Mouse (Mus musculus): ENCODE measurements at regions not wholly inside any gene's neighbourhood (a gene's known extent, or its start where the extent isn't known, plus 50 kb on each side); places are given as distances from the start of the nearest gene placed in this dataset.

DNA sequence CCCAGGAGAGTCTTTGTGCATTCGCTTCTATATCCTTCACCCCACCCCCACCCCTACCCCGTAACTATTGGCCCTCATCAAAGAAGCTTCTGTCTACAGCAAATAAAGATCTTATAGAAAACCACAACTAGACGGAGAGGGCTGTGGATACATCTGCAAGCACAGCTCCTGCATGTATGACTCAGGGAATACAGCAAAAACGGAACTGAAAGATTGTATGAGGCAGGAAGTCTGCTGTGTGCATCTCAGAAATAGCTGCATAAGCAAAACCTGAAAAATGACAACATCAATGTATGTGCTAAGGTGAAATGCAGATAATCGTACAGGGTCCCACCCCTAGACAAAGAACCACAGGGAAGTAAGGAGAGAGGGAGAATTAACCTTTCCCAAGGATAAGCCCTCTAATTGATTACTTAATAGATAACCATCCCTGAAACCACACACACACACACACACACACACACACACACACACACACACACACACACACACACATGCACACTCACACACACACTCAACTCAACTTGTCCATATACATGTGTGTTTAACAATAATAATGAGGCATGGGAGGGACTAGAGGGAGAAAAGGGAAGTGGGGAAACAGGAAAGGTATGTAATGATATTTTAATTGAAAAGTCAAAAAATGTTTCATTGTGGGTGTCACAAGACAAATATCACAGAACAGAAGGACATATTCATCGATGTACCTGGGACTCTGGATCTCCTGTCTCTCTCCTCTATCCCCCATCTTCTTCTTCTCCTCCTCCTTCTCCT lies 416.6 kb downstream of the Rprm start:
- Histone ChIP-seq H3K4me1 (no peaks in the 10 kb centered on the region), H3K27ac (replicated peaks) (no peak overlapping the region), H3K9ac (replicated peaks) (no peak overlapping the region), H3K27me3 (replicated peaks) (no peaks in the 10 kb centered on the region), H3K9me3 (replicated peaks) (no peaks in the 10 kb centered on the region), H3K4me3 (replicated peaks) (no peak overlapping the region), H3K4me2 (no peak overlapping the region), H3K36me3 (no peaks in the 10 kb centered on the region)
- WGBS: 78% methylated on average over 6 of the region's 6 CpGs
- ATAC-seq (ENCODE audit: low FRiP score): no peak

DNA sequence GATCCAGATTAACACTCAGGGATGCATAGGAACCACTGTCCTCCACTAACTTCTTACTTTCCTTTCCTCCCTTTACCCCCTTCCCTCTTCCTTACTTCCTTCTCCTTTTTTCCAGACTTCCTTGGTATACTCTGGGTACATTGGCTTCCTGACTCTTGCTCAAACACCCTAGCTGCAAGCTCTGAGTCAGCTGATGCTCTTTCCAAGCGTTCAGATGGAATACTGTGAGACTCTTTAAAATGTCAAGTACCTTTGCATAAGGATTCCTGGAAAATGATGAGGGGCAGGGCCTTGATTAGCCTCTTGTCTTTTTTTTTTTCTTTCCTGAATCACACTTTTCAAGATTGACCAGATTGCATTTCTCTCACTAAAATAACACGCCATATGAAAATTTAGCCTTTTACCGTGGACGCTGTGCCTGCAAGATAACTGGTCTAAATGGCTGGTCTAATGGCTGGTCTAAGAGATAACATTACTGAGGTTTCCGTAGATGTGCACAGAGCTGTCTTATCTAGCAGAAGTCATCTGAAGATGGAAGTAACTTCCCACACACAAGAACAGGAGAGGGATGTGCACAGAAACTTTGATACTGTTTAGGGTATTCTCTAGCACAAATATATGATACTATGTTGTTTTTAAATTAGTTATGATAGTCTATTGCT lies 404.9 kb downstream of the Rprm start:
- H3K27me3 ChIP-seq (replicated peaks): no peaks in the 10 kb centered on the region
- H3K4me3 ChIP-seq (replicated peaks): no peak overlapping the region
- H3K4me1 ChIP-seq: no peaks in the 10 kb centered on the region
- H3K27ac ChIP-seq (replicated peaks): no peak overlapping the region
- no peak overlapping the region for H3K9ac ChIP-seq (replicated peaks)
- ATAC-seq (ENCODE audit: low FRiP score): no peak
- no peaks in the 10 kb centered on the region for H3K9me3 ChIP-seq (replicated peaks)
- H3K4me2 ChIP-seq: no peak overlapping the region
- 89% methylated on average over 5 of the region's 5 CpGs for WGBS
- no peaks in the 10 kb centered on the region for H3K36me3 ChIP-seq

DNA sequence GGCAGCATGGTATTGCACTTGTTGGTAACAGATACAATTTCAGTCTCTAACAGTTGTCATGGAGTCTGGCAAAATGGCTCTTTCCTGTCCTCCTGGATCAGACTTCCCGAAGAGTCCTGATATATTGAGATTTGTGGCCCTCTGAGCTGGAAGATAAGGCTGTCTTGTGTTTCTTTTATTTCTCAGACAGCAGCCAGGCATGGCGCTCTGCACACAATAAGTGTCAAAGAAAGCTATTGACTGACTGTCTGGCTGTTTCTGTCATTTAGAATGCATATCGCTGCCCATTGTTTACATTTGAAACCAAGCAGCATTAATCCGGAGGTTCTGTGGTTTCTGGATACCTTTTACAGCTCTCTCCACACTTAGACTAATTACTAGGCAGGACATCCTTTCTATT lies 402.8 kb downstream of the Rprm start:
- no peak overlapping the region for H3K27ac ChIP-seq (replicated peaks)
- no peaks in the 10 kb centered on the region for H3K36me3 ChIP-seq
- no peaks in the 10 kb centered on the region for H3K9me3 ChIP-seq (replicated peaks)
- no peak overlapping the region for H3K9ac ChIP-seq (replicated peaks)
- no peak for ATAC-seq (ENCODE audit: low FRiP score)
- H3K4me2 ChIP-seq: no peak overlapping the region
- H3K4me3 ChIP-seq (replicated peaks): no peak overlapping the region
- no peaks in the 10 kb centered on the region for H3K4me1 ChIP-seq
- 8% methylated on average over 4 of the region's 4 CpGs for WGBS
- no peaks in the 10 kb centered on the region for H3K27me3 ChIP-seq (replicated peaks)

DNA sequence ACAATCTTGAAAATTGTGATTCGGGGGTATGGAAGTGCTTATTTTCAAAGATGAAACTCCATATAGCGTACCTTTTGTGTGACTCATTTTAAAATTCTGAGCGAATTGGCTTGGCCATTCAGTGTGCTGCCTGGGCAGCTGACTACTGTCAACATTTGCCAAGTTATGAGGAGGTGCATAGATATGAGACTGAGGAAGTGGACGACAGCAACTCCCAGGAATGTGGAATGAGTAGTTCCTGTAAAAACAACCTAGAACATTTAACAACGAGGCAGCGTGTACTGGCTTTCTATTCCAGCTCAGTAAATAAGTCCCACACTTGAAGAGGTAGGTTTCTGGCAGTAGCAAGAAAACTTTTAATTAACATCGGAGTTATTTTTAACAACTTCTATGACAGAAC lies 398.1 kb downstream of the Rprm start:
- H3K4me3 ChIP-seq (replicated peaks): no peak overlapping the region
- H3K4me2 ChIP-seq: no peak overlapping the region
- ATAC-seq (ENCODE audit: low FRiP score): no peak
- 88% methylated on average over 7 of the region's 7 CpGs for WGBS
- no peaks in the 10 kb centered on the region for H3K9me3 ChIP-seq (replicated peaks)
- H3K36me3 ChIP-seq: no peaks in the 10 kb centered on the region
- H3K27me3 ChIP-seq (replicated peaks): no peaks in the 10 kb centered on the region
- no peak overlapping the region for H3K27ac ChIP-seq (replicated peaks)
- no peaks in the 10 kb centered on the region for H3K4me1 ChIP-seq
- H3K9ac ChIP-seq (replicated peaks): no peak overlapping the region

DNA sequence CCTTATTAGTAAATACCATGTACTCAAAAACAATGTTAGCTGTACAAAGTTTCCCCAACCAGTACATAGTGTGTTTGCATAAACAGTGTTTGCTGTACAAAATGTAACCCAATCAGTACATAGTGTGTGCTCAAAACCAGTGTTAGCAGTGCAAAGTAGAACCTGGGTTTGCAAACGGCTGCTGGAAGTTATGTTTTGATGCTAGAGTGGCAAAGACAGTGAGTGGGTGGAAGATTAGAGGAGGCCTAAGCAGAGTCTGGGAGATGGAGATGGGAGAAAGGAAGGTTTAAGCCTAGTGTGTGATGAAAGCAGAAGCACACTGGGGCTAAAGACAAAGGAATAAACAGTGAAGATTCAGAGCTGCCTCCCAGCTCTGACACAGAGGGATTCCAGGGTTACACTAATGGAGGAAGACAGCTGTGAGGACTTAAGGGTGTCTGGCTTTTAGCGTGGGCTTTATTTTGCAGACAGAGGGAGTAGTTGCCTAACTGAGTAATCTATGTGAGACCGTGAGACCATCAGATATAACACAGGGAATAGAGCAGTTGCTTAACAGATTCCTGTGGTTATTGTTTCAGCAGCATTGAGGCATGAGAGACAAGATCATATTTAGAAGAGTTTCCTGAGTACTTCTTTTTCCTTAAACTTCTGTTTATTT lies 396.0 kb downstream of the Rprm start:
- Histone ChIP-seq H3K4me3 (replicated peaks) (no peak overlapping the region), H3K27me3 (replicated peaks) (no peaks in the 10 kb centered on the region), H3K9ac (replicated peaks) (no peak overlapping the region), H3K4me2 (no peak overlapping the region), H3K4me1 (no peaks in the 10 kb centered on the region), H3K9me3 (replicated peaks) (no peaks in the 10 kb centered on the region), H3K36me3 (no peaks in the 10 kb centered on the region), H3K27ac (replicated peaks) (no peak overlapping the region)
- no peak for ATAC-seq (ENCODE audit: low FRiP score)
- WGBS: 56% methylated on average over 3 of the region's 3 CpGs

DNA sequence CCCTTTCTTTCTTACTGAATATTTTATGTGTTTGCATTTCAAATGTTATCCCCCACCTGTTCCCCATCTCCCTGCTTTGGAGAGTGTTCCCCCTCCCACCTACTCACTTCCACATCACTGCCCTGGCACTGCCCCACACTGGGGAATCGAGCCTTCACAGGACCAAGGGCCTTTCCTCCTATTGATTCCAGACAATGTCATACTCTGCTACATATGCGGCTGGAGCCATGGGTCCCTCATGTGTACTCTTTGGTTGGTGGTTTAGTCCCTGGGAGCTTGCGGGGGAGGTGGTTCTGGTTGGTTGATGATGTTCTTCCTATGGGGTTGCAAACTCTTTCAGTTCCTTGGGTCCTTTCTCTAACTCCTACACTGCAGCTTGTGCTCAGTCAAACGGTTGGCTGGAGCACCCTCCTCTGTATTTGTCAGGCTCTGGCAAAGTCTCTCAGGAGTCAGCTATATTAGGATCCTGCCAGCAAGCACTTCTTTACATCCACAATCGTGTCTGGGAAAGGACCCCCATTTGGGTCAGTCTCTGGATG lies 393.7 kb downstream of the Rprm start:
- Histone ChIP-seq H3K4me2 (no peak overlapping the region), H3K36me3 (no peaks in the 10 kb centered on the region), H3K9ac (replicated peaks) (no peak overlapping the region), H3K27me3 (replicated peaks) (no peaks in the 10 kb centered on the region), H3K27ac (replicated peaks) (no peak overlapping the region), H3K4me3 (replicated peaks) (no peak overlapping the region), H3K9me3 (replicated peaks) (no peaks in the 10 kb centered on the region), H3K4me1 (no peaks in the 10 kb centered on the region)
- 71% methylated on average over 5 of the region's 5 CpGs for WGBS
- no peak for ATAC-seq (ENCODE audit: low FRiP score)

DNA sequence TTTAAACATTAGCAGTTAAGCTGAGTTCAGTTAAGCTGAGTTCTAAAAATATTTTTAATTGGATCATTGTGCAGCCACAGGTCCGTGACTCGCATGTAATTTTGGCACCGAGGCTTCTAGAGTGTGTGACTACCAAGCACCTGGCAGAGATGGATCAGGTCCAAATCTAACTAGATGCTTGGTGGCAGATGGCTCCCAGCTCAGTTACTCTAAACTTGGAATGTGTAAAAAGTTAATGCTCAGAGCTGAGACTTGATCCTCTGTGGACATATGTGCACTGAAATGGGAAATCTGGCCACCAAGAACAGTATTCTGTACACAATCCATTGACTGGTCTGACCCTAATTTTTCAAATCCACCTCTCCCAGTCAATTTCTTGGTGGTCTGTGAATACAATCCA lies 374.1 kb downstream of the Rprm start:
- H3K36me3 ChIP-seq: no peaks in the 10 kb centered on the region
- WGBS: 64% methylated on average over 3 of the region's 3 CpGs
- H3K27me3 ChIP-seq (replicated peaks): no peaks in the 10 kb centered on the region
- no peak for ATAC-seq (ENCODE audit: low FRiP score)
- H3K9me3 ChIP-seq (replicated peaks): no peaks in the 10 kb centered on the region
- no peaks in the 10 kb centered on the region for H3K4me1 ChIP-seq
- no peak overlapping the region for H3K4me3 ChIP-seq (replicated peaks)
- H3K27ac ChIP-seq (replicated peaks): no peak overlapping the region
- H3K9ac ChIP-seq (replicated peaks): no peak overlapping the region
- H3K4me2 ChIP-seq: no peak overlapping the region

DNA sequence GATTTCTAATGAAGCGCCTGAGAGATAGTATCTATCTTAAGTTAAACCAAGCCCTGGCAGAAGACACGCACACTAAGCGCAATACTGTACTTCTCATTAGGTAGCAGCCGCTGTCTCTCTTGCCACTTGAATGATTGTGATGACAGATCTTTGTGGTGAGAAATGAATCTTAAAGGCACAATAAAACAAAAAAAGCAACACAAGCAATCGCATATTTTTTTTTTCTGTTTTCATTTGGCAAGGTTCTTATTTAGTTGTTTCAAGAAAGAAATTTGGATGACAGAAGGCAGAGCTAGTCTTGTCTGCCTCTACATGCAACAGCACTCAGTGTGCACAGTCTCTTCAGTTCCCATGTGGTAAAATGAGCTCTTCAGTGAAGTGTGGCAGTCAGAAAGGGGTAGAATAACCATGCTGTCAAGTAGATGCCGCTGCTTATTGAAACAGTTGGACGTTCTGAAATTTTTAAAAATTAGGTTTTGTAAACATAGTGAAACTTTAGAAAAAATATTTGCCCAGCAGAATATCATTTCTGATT lies 372.2 kb downstream of the Rprm start:
- H3K4me1 ChIP-seq: no peaks in the 10 kb centered on the region
- no peaks in the 10 kb centered on the region for H3K27me3 ChIP-seq (replicated peaks)
- no peaks in the 10 kb centered on the region for H3K9me3 ChIP-seq (replicated peaks)
- H3K4me3 ChIP-seq (replicated peaks): no peak overlapping the region
- H3K36me3 ChIP-seq: no peaks in the 10 kb centered on the region
- no peak overlapping the region for H3K4me2 ChIP-seq
- H3K27ac ChIP-seq (replicated peaks): no peak overlapping the region
- no peak for ATAC-seq (ENCODE audit: low FRiP score)
- H3K9ac ChIP-seq (replicated peaks): no peak overlapping the region
- 83% methylated on average over 7 of the region's 7 CpGs for WGBS

DNA sequence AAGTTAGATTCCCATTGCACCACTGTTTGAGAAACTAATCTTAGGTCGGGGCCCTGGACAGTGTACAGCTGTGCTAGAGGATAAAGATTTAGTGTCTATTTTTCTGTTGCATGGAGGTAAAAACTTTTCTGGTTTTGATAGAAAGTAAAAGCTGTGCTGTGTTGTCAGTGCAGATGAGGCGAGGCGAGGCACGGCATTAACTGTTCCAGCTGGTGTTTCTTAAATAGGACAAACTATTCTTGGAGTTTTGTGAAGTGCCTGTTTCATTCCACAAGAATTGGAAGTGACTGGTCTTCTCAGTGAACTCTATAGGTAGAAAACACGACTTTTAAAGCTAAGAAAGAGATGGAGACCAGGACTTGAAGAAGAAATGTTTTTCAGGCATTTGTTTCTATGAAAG lies 370.3 kb downstream of the Rprm start:
- no peak for ATAC-seq (ENCODE audit: low FRiP score)
- no peaks in the 10 kb centered on the region for H3K4me1 ChIP-seq
- H3K9ac ChIP-seq (replicated peaks): no peak overlapping the region
- H3K27me3 ChIP-seq (replicated peaks): no peaks in the 10 kb centered on the region
- H3K4me3 ChIP-seq (replicated peaks): no peak overlapping the region
- H3K9me3 ChIP-seq (replicated peaks): no peaks in the 10 kb centered on the region
- no peaks in the 10 kb centered on the region for H3K36me3 ChIP-seq
- no peak overlapping the region for H3K27ac ChIP-seq (replicated peaks)
- 73% methylated on average over 5 of the region's 5 CpGs for WGBS
- H3K4me2 ChIP-seq: no peak overlapping the region

DNA sequence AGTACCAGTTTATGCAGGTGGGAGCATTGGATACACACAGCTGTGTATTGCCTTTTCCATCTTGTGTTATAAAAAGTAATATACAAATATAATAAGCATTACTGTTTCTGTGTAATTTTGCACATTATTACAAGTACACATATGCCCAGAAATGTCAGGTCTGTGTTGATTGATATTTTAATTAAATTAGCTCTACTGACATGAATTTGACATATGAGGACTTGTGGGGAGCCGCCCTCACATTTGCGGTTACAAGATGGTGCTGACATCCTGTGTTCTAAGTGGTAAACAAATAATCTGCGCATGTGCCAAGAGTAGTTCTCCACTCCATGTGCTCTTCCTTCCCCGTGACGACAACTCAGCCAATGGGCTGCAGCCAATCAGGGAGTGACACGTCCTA lies 362.1 kb downstream of the Rprm start:
- WGBS: 93% methylated on average over 6 of the region's 6 CpGs

DNA sequence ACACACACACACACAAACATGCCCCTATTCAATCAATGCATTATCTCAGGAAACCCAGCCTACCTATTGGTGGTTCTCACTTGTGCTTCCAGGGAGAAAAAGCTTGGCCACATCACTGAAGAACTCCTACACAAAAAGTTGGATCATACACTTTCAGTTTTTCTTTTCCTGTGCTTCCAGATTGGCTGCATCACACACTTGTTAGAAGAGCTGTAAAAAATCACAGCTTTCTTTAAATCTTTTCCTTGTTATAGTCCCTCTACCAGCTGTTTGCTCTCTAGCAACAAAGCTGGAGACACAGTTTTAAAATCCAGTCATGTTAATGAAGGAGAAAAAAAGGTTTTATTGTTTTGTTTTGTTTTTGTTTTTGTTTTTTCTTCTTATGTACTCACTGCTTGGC lies 356.7 kb downstream of the Rprm start:
- Histone ChIP-seq H3K36me3 (no peaks in the 10 kb centered on the region), H3K9me3 (replicated peaks) (no peaks in the 10 kb centered on the region), H3K4me2 (no peak overlapping the region), H3K9ac (replicated peaks) (no peak overlapping the region), H3K27me3 (replicated peaks) (no peaks in the 10 kb centered on the region), H3K4me1 (no peaks in the 10 kb centered on the region), H3K4me3 (replicated peaks) (no peak overlapping the region), H3K27ac (replicated peaks) (no peak overlapping the region)
- no peak for ATAC-seq (ENCODE audit: low FRiP score)

More for the DNA sequence above, 362.1 kb downstream of the Rprm start:
- H3K4me2 ChIP-seq: no peak overlapping the region
- no peaks in the 10 kb centered on the region for H3K27me3 ChIP-seq (replicated peaks)
- H3K4me1 ChIP-seq: no peaks in the 10 kb centered on the region
- no peak overlapping the region for H3K27ac ChIP-seq (replicated peaks)
- no peaks in the 10 kb centered on the region for H3K9me3 ChIP-seq (replicated peaks)
- no peak overlapping the region for H3K9ac ChIP-seq (replicated peaks)
- no peaks in the 10 kb centered on the region for H3K36me3 ChIP-seq
- ATAC-seq (ENCODE audit: low FRiP score): no peak
- H3K4me3 ChIP-seq (replicated peaks): no peak overlapping the region

DNA sequence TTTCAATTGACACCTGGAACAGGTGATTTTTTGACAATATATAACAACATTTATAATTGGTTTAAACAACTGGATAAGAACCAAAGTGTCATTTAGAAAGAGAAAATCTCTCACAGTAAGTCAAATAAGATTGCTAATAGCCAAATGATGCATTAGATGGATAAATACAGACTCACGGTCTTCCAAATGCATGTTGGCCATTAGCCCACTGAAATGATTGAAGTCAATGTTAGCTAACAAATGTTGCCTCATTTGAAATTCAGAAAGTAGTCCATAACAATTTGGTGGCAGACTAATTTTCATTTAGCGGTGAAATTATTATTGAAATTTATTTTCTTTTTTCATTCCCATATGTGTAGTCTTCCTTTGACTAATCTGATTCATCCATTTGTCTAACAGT lies 354.9 kb downstream of the Rprm start:
- Histone ChIP-seq H3K4me3 (replicated peaks) (no peak overlapping the region), H3K9me3 (replicated peaks) (no peaks in the 10 kb centered on the region), H3K4me1 (no peaks in the 10 kb centered on the region), H3K36me3 (no peaks in the 10 kb centered on the region), H3K27ac (replicated peaks) (no peak overlapping the region), H3K9ac (replicated peaks) (no peak overlapping the region), H3K27me3 (replicated peaks) (no peaks in the 10 kb centered on the region), H3K4me2 (no peak overlapping the region)
- 92% methylated on average over 2 of the region's 2 CpGs for WGBS
- ATAC-seq (ENCODE audit: low FRiP score): no peak
